Mouse (Mus musculus) embryo, embryonic 11.5 days (tissue): ENCODE measurements around the gene Prom1.
A peak's percentile ranks its signal among the peaks of the same experiment; 100 is the strongest.
"Not testable (repeated sequence)": the region's sequence is repeated elsewhere in the genome, so short reads cannot be mapped to it uniquely, and the experiment has no call there.

Source experiments
- DNase-seq: peaks from one replicate; pipeline ENCODE4 v3.0.0-alpha.2; 2012; ENCODE audit warnings: low read depth, low spot score

Gene Prom1

GRCm38 (mm10) chr5:44101231-44102110 lies at the start of gene Prom1:
TSS of gene Prom1 (minus strand) at chr5:44102032.
- peak; percentile 48 for DNase-seq

- DNase-seq, result no peak
Measured at GRCm38 (mm10) chr5:44147732-44148131, 45.9 kb upstream of the Prom1 start.

GRCm38 (mm10) chr5:44146437-44147332 lies 44.9 kb upstream of the Prom1 start:
- DNase-seq, result no peak

- no peak for DNase-seq
Measured at GRCm38 (mm10) chr5:44143467-44144235, 41.8 kb upstream of the Prom1 start.

- DNase-seq, result no peak
Measured at GRCm38 (mm10) chr5:44127487-44127886, 25.7 kb upstream of the Prom1 start.

GRCm38 (mm10) chr5:44126574-44126973 lies 24.7 kb upstream of the Prom1 start:
- not testable (repeated sequence) for DNase-seq

- no peak for DNase-seq
Measured at GRCm38 (mm10) chr5:44121390-44121789, 19.6 kb upstream of the Prom1 start.

- DNase-seq, result no peak
Measured at GRCm38 (mm10) chr5:44113138-44113537, 11.3 kb upstream of the Prom1 start.

GRCm38 (mm10) chr5:44109121-44109520 lies 7.3 kb upstream of the Prom1 start:
- DNase-seq, result no peak

GRCm38 (mm10) chr5:44108125-44108524 lies 6.3 kb upstream of the Prom1 start:
- DNase-seq, result no peak

- no peak for DNase-seq
Measured at GRCm38 (mm10) chr5:44105192-44105591, 3.4 kb upstream of the Prom1 start.

GRCm38 (mm10) chr5:44104686-44105085 lies 2.9 kb upstream of the Prom1 start:
- no peak for DNase-seq

GRCm38 (mm10) chr5:44104120-44104519 lies 2.3 kb upstream of the Prom1 start:
- no peak for DNase-seq

- no peak for DNase-seq
Measured at GRCm38 (mm10) chr5:44103121-44103520, 1.3 kb upstream of the Prom1 start.

- DNase-seq, result peak; percentile 62
Measured at GRCm38 (mm10) chr5:44100544-44101230, 1.1 kb downstream of the Prom1 start.

- DNase-seq, result peak; percentile 16
Measured at GRCm38 (mm10) chr5:44100187-44100543, 1.7 kb downstream of the Prom1 start.

GRCm38 (mm10) chr5:44096996-44097395 lies 4.8 kb downstream of the Prom1 start:
- no peak for DNase-seq

- DNase-seq, result no peak
Measured at GRCm38 (mm10) chr5:44096106-44096505, 5.7 kb downstream of the Prom1 start.

GRCm38 (mm10) chr5:44095697-44096096 lies 6.1 kb downstream of the Prom1 start:
- no peak for DNase-seq

- no peak for DNase-seq
Measured at GRCm38 (mm10) chr5:44087034-44087433, 14.8 kb downstream of the Prom1 start.

GRCm38 (mm10) chr5:44085871-44086270 lies 16.0 kb downstream of the Prom1 start:
- DNase-seq, result no peak
